Mouse (Mus musculus): ENCODE data around the gene Sorcs3. TPM values are rescaled to one million over a fixed set of nuclear protein-coding genes. Genes with fewer than 3 reads are reported as not detected.

The Sorcs3 gene
- total and polyA plus RNA-seq, 3 experiments: not detected

DNA sequence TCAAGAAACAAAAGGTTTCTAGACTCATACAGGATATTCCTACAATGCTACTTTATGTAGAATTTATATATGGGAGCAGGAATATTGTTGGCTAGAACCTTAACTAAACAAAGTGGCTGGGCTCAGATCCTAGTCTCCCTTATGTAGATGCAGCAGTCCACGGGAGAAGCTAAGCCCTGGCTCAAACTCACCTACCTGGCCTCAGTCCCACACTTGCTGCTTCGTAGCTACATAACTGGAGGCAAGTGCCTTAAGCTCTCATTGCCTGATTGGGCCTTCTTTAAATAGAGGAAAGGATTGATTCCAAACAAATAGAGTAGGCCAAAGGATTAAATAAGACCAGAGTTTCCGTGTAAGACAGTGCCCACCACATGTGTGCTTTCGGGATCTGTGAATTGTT, 436.7 kb downstream of the Sorcs3 start:
- H3K4me3 ChIP-seq (ENCODE audit: control insufficient read depth in 1 of 2, insufficient read depth in 1 of 2, low read depth in 2 of 2, low read length in 2 of 2): no peak overlapping the region
- H3K79me2 ChIP-seq (ENCODE audit: control insufficient read depth, insufficient read depth, low read length, poor library complexity): no peaks in the 10 kb centered on the region
- no peak overlapping the region for H3K9ac ChIP-seq (ENCODE audit: control insufficient read depth, low read depth, low read length, poor library complexity, severe bottlenecking)
- H3K36me3 ChIP-seq (ENCODE audit: control insufficient read depth in 1 of 2, insufficient read depth in 2 of 2, low read length in 2 of 2): no peaks in the 10 kb centered on the region
- no peaks in the 10 kb centered on the region for H3K27me3 ChIP-seq (ENCODE audit: control insufficient read depth in 1 of 2, insufficient read depth in 2 of 2, low read length in 2 of 2)
- H3K27ac ChIP-seq (ENCODE audit: control insufficient read depth, low read depth, low read length): no peak overlapping the region
- no peaks in the 10 kb centered on the region for H3K4me1 ChIP-seq (ENCODE audit: control insufficient read depth in 1 of 2, insufficient read depth in 2 of 2, low read length in 2 of 2)
- no peaks in the 10 kb centered on the region for H3K9me3 ChIP-seq (replicated peaks; ENCODE audit: insufficient read depth, low read length)
- TF ChIP-seq NRF1 (IDR thresholded peaks at IDR 0.05; ENCODE audit: insufficient read depth, low read depth, low read length, poor library complexity, severe bottlenecking): no peak
- TF ChIP-seq TBP (IDR thresholded peaks at IDR 0.05; ENCODE audit: low read depth, low read length): no peak
- no peak for TF ChIP-seq ELF1 (IDR thresholded peaks at IDR 0.05; ENCODE audit: low read depth, low read length)
- no peak for TF ChIP-seq USF1 (IDR thresholded peaks at IDR 0.05; ENCODE audit: low read depth, low read length)
- no peak for TF ChIP-seq ZMIZ1 (IDR thresholded peaks at IDR 0.05; ENCODE audit: low read depth, low read length)
- no peak for TF ChIP-seq RCOR1 (IDR thresholded peaks at IDR 0.05; ENCODE audit: low read depth, low read length)
- TF ChIP-seq E2F4 (IDR thresholded peaks at IDR 0.05; ENCODE audit: borderline replicate concordance, low read depth, low read length): no peak
- DNase-seq (ENCODE audit: low read depth, low spot score): no peak

GRCm38 (mm10) chr19:48649941-48650340, 444.1 kb downstream of the Sorcs3 start:
- Histone ChIP-seq H3K36me3 (ENCODE audit: control insufficient read depth in 1 of 2, insufficient read depth in 2 of 2, low read length in 2 of 2) (no peaks in the 10 kb centered on the region), H3K27me3 (ENCODE audit: control insufficient read depth in 1 of 2, insufficient read depth in 2 of 2, low read length in 2 of 2) (no peaks in the 10 kb centered on the region), H3K9me3 (replicated peaks; ENCODE audit: insufficient read depth, low read length) (no peaks in the 10 kb centered on the region), H3K4me3 (ENCODE audit: control insufficient read depth in 1 of 2, insufficient read depth in 1 of 2, low read depth in 2 of 2, low read length in 2 of 2) (no peak overlapping the region), H3K4me1 (ENCODE audit: control insufficient read depth in 1 of 2, insufficient read depth in 2 of 2, low read length in 2 of 2) (no peaks in the 10 kb centered on the region), H3K79me2 (ENCODE audit: control insufficient read depth, insufficient read depth, low read length, poor library complexity) (no peaks in the 10 kb centered on the region), H3K9ac (ENCODE audit: control insufficient read depth, low read depth, low read length, poor library complexity, severe bottlenecking) (no peak overlapping the region), H3K27ac (ENCODE audit: control insufficient read depth, low read depth, low read length) (no peak overlapping the region)
- DNase-seq (ENCODE audit: low read depth, low spot score): no peak
- TF ChIP-seq MYC (IDR thresholded peaks at IDR 0.05; ENCODE audit: low read depth, low read length) (no peak), ZC3H11A (IDR thresholded peaks at IDR 0.05; ENCODE audit: low read depth, low read length) (no peak)

DNA sequence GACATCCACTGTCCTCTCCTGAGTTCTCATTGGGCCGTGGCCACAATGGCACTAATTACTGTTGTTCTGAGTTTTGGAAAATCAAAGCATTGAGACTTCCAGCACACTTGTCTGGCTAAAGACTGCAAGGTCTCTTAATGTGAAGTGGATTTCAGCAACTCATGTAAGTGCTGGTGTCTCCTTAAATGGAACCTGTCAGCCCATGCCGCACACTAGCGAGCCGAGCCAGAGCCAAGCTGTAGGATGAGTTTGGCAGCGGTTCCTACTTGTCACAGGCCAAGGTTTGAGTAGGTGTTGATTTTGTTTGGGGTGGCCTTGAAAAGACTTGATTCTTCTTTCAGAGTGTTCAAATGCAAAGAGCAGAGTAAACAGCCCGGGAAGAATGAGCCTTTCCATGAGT, 445.8 kb downstream of the Sorcs3 start:
- no peaks in the 10 kb centered on the region for H3K79me2 ChIP-seq (ENCODE audit: control insufficient read depth, insufficient read depth, low read length, poor library complexity)
- no peak overlapping the region for H3K4me3 ChIP-seq (ENCODE audit: control insufficient read depth in 1 of 2, insufficient read depth in 1 of 2, low read depth in 2 of 2, low read length in 2 of 2)
- no peak for TF ChIP-seq MEF2A (IDR thresholded peaks at IDR 0.05; ENCODE audit: extremely low read depth, insufficient replicate concordance, low read depth, low read length, poor library complexity, severe bottlenecking)
- TF ChIP-seq MAZ (IDR thresholded peaks at IDR 0.05; ENCODE audit: low read depth, low read length): no peak
- TF ChIP-seq MAFK (IDR thresholded peaks at IDR 0.05; ENCODE audit: borderline replicate concordance, low read depth, low read length): no peak
- no peak for TF ChIP-seq MAX (IDR thresholded peaks at IDR 0.05; ENCODE audit: low read length)
- no peak for TF ChIP-seq E2F4 (IDR thresholded peaks at IDR 0.05; ENCODE audit: borderline replicate concordance, low read depth, low read length)
- TF ChIP-seq POLR2AphosphoS2 (IDR thresholded peaks at IDR 0.05; ENCODE audit: low read length): no peak
- no peak for TF ChIP-seq ELF1 (IDR thresholded peaks at IDR 0.05; ENCODE audit: low read depth, low read length)
- TF ChIP-seq TAL1 (IDR thresholded peaks at IDR 0.05; ENCODE audit: low read length): no peak
- no peak for TF ChIP-seq MYC (IDR thresholded peaks at IDR 0.05; ENCODE audit: low read depth, low read length)
- no peak for TF ChIP-seq ZNF384 (IDR thresholded peaks at IDR 0.05; ENCODE audit: low read depth, low read length)
- no peak for TF ChIP-seq KAT2A (conservative IDR thresholded peaks at IDR 0.05; ENCODE audit: low read depth, low read length)
- DNase-seq (ENCODE audit: low read depth, low spot score): no peak
- H3K4me1 ChIP-seq (ENCODE audit: control insufficient read depth in 1 of 2, insufficient read depth in 2 of 2, low read length in 2 of 2): no peaks in the 10 kb centered on the region
- H3K27ac ChIP-seq (ENCODE audit: control insufficient read depth, low read depth, low read length): no peak overlapping the region
- no peaks in the 10 kb centered on the region for H3K27me3 ChIP-seq (ENCODE audit: control insufficient read depth in 1 of 2, insufficient read depth in 2 of 2, low read length in 2 of 2)
- no peaks in the 10 kb centered on the region for H3K9me3 ChIP-seq (replicated peaks; ENCODE audit: insufficient read depth, low read length)
- no peaks in the 10 kb centered on the region for H3K36me3 ChIP-seq (ENCODE audit: control insufficient read depth in 1 of 2, insufficient read depth in 2 of 2, low read length in 2 of 2)
- H3K9ac ChIP-seq (ENCODE audit: control insufficient read depth, low read depth, low read length, poor library complexity, severe bottlenecking): no peak overlapping the region
